Mouse (Mus musculus) liver, adult 2 months (tissue): ENCODE data around the gene Dock9. TPM values are rescaled to one million over a fixed set of nuclear protein-coding genes. Genes with fewer than 3 reads are reported as not detected.

Experiments used
- DNase-seq: peaks from one replicate; pipeline ENCODE4 v3.0.0-alpha.2; 2011; ENCODE audit warnings: low read depth, low spot score; ENCODE audit errors: extremely low read depth
- H3K27ac ChIP-seq: fragments of 200-500 bp; replicated peaks from 2 replicates; pipeline ENCODE4 v1.5.1; 2012; ENCODE audit warnings: low read depth, mild to moderate bottlenecking, control low read depth, inconsistent platforms, low read length; ENCODE audit not compliant: insufficient read depth
- H3K27me3 ChIP-seq: fragments of 200-500 bp; 2 replicates; pipeline ENCODE4 v1.6.1; 2012; ENCODE audit warnings: mild to moderate bottlenecking, moderate library complexity, low read length, inconsistent platforms; ENCODE audit not compliant: control insufficient read depth, insufficient read depth
- H3K36me3 ChIP-seq: fragments of 200-500 bp; 2 replicates; pipeline ENCODE4 v1.6.1; 2012; ENCODE audit warnings: low read length, inconsistent platforms; ENCODE audit not compliant: control insufficient read depth, insufficient read depth
- H3K4me1 ChIP-seq: fragments of 200-500 bp; 2 replicates; pipeline ENCODE4 v1.6.1; 2011; ENCODE audit warnings: low read length; ENCODE audit not compliant: control insufficient read depth, insufficient read depth
- H3K4me3 ChIP-seq: fragments of 200-500 bp; 2 replicates; pipeline ENCODE4 v1.5.1; 2011; ENCODE audit warnings: low read depth, mild to moderate bottlenecking, control low read depth, low read length, moderate library complexity; ENCODE audit not compliant: insufficient read depth
- H3K79me2 ChIP-seq: fragments of 200-500 bp; 2 replicates; pipeline ENCODE4 v1.6.1; 2012; ENCODE audit warnings: inconsistent platforms, mild to moderate bottlenecking, low read length, moderate library complexity; ENCODE audit not compliant: control insufficient read depth, insufficient read depth
- H3K9ac ChIP-seq: fragments of 200-500 bp; 2 replicates; pipeline ENCODE4 v1.6.1; 2012; ENCODE audit warnings: low read depth, mild to moderate bottlenecking, control low read depth, inconsistent platforms, low read length
- CTCF ChIP-seq: fragments of 200-500 bp; IDR thresholded peaks from 2 replicates; pipeline ENCODE4 v1.5.1; 2011; ENCODE audit warnings: low read depth, low read length, control low read depth
- POLR2A ChIP-seq: fragments of 200-500 bp; IDR thresholded peaks from 2 replicates; pipeline ENCODE4 v1.6.1; 2011; ENCODE audit warnings: low read length, control low read depth; ENCODE audit not compliant: insufficient read depth; ENCODE audit errors: extremely low read depth
- WGBS: fragments of 180-500 bp; shearing (Covaris S2); methylation state at CpG from one replicate; pipeline ENCODE4 v1.1.7; 2018; 5-methylcytosine and 5-hydroxymethylcytosine counted together
- polyA plus RNA-seq: library from polyadenylated mRNA; depleted of rRNA; stranded (reverse); fragments of >200 nt; gene quantifications from 2 replicates; pipeline ENCODE4 v1.2.3, GENCODE M21; 2012
- total RNA-seq: library from RNA; depleted of rRNA; stranded (reverse); fragments of >200 nt; gene quantifications from 2 replicates; pipeline ENCODE4 v1.2.3, GENCODE M21; 2014

Gene Dock9
- total and polyA plus RNA-seq, 2 experiments: 3.8 to 11.4 TPM

- 52% methylated on average over 6 of the region's 6 CpGs for WGBS
- no peak overlapping the region for H3K4me3 ChIP-seq
- peak; percentile 16 for DNase-seq
Observed at GRCm38 (mm10) chr14:121731688-121732168, 65.9 kb downstream of the Dock9 start.

GRCm38 (mm10) chr14:121730966-121731365, 66.7 kb downstream of the Dock9 start:
- H3K4me3 ChIP-seq: no peak overlapping the region
- H3K36me3 ChIP-seq: no peaks in the 10 kb centered on the region
- H3K4me1 ChIP-seq: no peaks in the 10 kb centered on the region
- H3K27ac ChIP-seq: no peak overlapping the region
- 85% methylated on average over 3 of the region's 3 CpGs for WGBS
- TF ChIP-seq POLR2A (no peak), CTCF (no peak)
- H3K27me3 ChIP-seq: no peaks in the 10 kb centered on the region
- 0 out of 2 replicates have a peak, but pooled peaks cover 2% of the 10 kb centered on the region for H3K79me2 ChIP-seq
- no peak for DNase-seq
- H3K9ac ChIP-seq: no peak overlapping the region

More at GRCm38 (mm10) chr14:121731688-121732168, 65.9 kb downstream of the Dock9 start:
- H3K36me3 ChIP-seq: no peaks in the 10 kb centered on the region
- no peak overlapping the region for H3K27ac ChIP-seq
- TF ChIP-seq POLR2A (no peak), CTCF (no peak)
- H3K4me1 ChIP-seq: no peaks in the 10 kb centered on the region
- H3K79me2 ChIP-seq: 0 out of 2 replicates have a peak, but pooled peaks cover 2% of the 10 kb centered on the region
- no peaks in the 10 kb centered on the region for H3K27me3 ChIP-seq
- H3K9ac ChIP-seq: no peak overlapping the region

GRCm38 (mm10) chr14:121727996-121728395, 69.6 kb downstream of the Dock9 start:
- no peak for DNase-seq
- WGBS: 89% methylated on average over 8 of the region's 8 CpGs
- no peaks in the 10 kb centered on the region for H3K36me3 ChIP-seq
- H3K27ac ChIP-seq: no peak overlapping the region
- H3K79me2 ChIP-seq: 0 out of 2 replicates have a peak, but pooled peaks cover 2% of the 10 kb centered on the region
- no peaks in the 10 kb centered on the region for H3K27me3 ChIP-seq
- peaks cover 9% of the 10 kb centered on the region; the same call in 1 of the 2 replicates for H3K4me1 ChIP-seq
- H3K4me3 ChIP-seq: no peak overlapping the region
- no peak for TF ChIP-seq POLR2A
- TF ChIP-seq CTCF: no peak
- no peak overlapping the region for H3K9ac ChIP-seq

GRCm38 (mm10) chr14:121724501-121724900, 73.1 kb downstream of the Dock9 start:
- Histone ChIP-seq H3K4me1 (peaks cover 18% of the 10 kb centered on the region), H3K36me3 (no peaks in the 10 kb centered on the region), H3K79me2 (no peaks in the 10 kb centered on the region), H3K27me3 (no peaks in the 10 kb centered on the region), H3K4me3 (no peak overlapping the region), H3K27ac (peak overlapping the region; percentile 9; the same call in 1 of the 2 replicates), H3K9ac (no peak overlapping the region)
- 23% methylated on average over 8 of the region's 8 CpGs for WGBS
- TF ChIP-seq POLR2A: no peak
- TF ChIP-seq CTCF: no peak
- DNase-seq: peak; percentile 98

- TF ChIP-seq CTCF: no peak
- TF ChIP-seq POLR2A: no peak
- Histone ChIP-seq H3K36me3 (no peaks in the 10 kb centered on the region), H3K79me2 (no peaks in the 10 kb centered on the region), H3K27ac (no peak overlapping the region), H3K27me3 (no peaks in the 10 kb centered on the region), H3K4me3 (no peak overlapping the region), H3K9ac (no peak overlapping the region), H3K4me1 (peaks cover 21% of the 10 kb centered on the region)
- DNase-seq: no peak
- 72% methylated on average over 8 of the region's 8 CpGs for WGBS
Observed at GRCm38 (mm10) chr14:121722774-121723173, 74.9 kb downstream of the Dock9 start.

GRCm38 (mm10) chr14:121721431-121721830, 76.2 kb downstream of the Dock9 start:
- no peak overlapping the region for H3K4me3 ChIP-seq
- no peaks in the 10 kb centered on the region for H3K27me3 ChIP-seq
- H3K9ac ChIP-seq: no peak overlapping the region
- peak overlapping the region; percentile 25; the same call in 1 of the 2 replicates for H3K27ac ChIP-seq
- TF ChIP-seq CTCF (no peak), POLR2A (no peak)
- H3K4me1 ChIP-seq: peaks cover 21% of the 10 kb centered on the region
- peak; percentile 84 for DNase-seq
- H3K36me3 ChIP-seq: no peaks in the 10 kb centered on the region
- H3K79me2 ChIP-seq: no peaks in the 10 kb centered on the region
- 58% methylated on average over 5 of the region's 5 CpGs for WGBS
